Mouse (Mus musculus): ENCODE measurements around the gene Ptprt. TPM values are rescaled to one million over a fixed set of nuclear protein-coding genes. Genes with fewer than 3 reads are reported as not detected.

The Ptprt gene
- polyA plus RNA-seq, 1 experiment, result not detected

DNA sequence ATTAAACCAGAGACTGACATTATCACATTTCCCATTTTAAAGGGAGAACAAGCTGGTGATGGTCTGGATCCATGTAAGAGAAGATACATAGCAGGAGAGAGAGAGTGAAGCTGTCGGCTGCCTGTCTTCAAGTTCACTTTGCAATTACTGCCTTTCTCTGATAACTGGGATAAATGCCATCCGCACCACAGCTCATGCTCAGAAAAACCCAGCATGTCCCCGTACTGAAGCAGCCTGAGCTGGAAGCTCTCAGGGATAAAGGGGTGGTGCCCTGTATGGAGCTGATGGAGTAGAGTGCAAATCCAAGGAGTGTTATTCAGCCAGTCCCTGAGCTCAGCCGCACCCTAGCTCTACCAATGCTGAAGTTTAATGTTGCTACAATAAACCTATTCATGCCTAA lies 825.9 kb downstream of the Ptprt start:
- TF ChIP-seq POLR2A (IDR thresholded peaks at IDR 0.05; ENCODE audit: borderline replicate concordance, low read depth, low read length) (no peak), CTCF (IDR thresholded peaks at IDR 0.05; ENCODE audit: low read depth, low read length) (no peak)
- Histone ChIP-seq H3K27ac (ENCODE audit: insufficient read depth, low read depth, low read length) (no peak overlapping the region), H3K4me3 (ENCODE audit: insufficient read depth, low read length) (no peak overlapping the region), H3K4me1 (ENCODE audit: control insufficient read depth, insufficient read depth, low read length) (no peaks in the 10 kb centered on the region)

DNA sequence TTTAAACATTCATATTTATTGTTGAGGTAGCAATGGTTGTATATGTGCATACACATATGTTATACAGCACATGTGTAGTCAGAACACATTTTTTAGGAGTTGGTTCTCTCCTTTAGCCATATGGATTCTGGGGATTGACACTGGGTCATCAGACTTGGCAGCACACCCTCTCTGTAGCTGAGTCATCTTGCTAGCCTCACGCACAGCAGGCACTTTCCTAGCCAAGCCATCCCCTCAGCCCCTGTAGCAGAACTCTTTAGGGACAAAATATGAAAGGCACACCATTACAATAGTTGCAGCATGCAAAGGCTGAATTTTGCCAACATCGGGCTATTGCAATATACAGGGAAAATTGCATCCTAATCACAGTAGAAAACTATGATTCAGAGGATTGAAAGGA lies 827.1 kb downstream of the Ptprt start:
- no peak overlapping the region for H3K27ac ChIP-seq (ENCODE audit: insufficient read depth, low read depth, low read length)
- no peak for TF ChIP-seq POLR2A (IDR thresholded peaks at IDR 0.05; ENCODE audit: borderline replicate concordance, low read depth, low read length)

DNA sequence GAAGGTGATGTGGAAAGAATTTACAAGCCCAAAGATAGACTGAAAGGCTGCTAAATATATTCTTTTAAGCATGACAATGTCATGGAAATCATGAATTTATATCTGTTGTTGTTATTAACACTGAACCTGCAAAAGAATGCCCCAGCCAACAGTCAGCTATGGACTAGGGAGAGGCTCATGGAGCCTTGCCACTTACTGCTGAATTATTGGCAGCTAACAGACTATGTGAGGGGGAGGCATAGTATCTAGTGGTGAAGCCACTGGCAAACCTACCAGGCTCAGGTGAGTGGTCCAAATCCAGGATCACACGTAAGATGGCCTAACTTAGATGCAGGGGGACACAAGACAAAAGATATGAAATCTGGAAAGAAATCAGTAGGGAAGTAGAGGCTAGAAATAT lies 847.6 kb downstream of the Ptprt start:
- H3K4me1 ChIP-seq (ENCODE audit: control insufficient read depth, insufficient read depth, low read length), result no peaks in the 10 kb centered on the region
- no peak overlapping the region for H3K27ac ChIP-seq (ENCODE audit: insufficient read depth, low read depth, low read length)
- H3K4me3 ChIP-seq (ENCODE audit: insufficient read depth, low read length), result no peak overlapping the region
- TF ChIP-seq POLR2A (IDR thresholded peaks at IDR 0.05; ENCODE audit: borderline replicate concordance, low read depth, low read length) (no peak), CTCF (IDR thresholded peaks at IDR 0.05; ENCODE audit: low read depth, low read length) (no peak)

More for the DNA sequence above, 827.1 kb downstream of the Ptprt start:
- no peak overlapping the region for H3K4me3 ChIP-seq (ENCODE audit: insufficient read depth, low read length)
- no peaks in the 10 kb centered on the region for H3K4me1 ChIP-seq (ENCODE audit: control insufficient read depth, insufficient read depth, low read length)

DNA sequence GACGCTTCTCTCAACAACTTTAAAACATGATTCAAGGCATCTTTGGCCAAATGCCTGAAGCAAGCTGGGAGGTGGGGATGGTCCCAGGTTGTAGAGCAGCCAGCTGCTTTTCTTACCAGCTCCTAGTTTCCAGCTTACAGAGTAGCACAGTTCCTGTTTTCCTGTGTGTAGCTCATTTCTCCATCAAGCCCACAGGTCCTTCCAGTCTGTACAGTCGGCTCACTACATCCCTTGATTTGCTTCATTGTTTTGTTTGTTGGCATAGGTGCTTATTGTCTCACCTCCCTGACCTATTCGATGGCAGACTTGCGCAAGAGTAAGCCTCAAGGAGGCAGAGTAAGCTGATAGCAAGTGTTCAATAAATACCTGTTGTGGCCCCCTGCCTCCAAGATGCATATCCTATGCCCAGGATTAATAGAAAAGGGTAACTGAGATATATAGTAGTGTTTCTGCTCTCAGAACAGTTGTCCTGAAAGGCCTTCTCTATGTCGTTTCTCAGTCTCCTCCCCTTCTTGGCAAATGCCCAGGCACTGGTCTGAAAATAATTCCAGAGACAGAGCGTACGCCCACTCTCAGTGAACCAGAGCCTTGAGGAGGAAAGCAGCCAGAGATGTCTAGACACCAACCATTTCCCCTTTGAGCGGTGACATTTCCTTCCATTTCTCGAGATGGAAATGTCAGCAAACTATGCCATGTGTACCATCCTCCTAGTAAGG lies 852.7 kb downstream of the Ptprt start:
- no peaks in the 10 kb centered on the region for H3K4me1 ChIP-seq (ENCODE audit: control insufficient read depth, insufficient read depth, low read length)
- H3K4me3 ChIP-seq (ENCODE audit: insufficient read depth, low read length), result no peak overlapping the region
- no peak for TF ChIP-seq CTCF (IDR thresholded peaks at IDR 0.05; ENCODE audit: low read depth, low read length)
- no peak for TF ChIP-seq POLR2A (IDR thresholded peaks at IDR 0.05; ENCODE audit: borderline replicate concordance, low read depth, low read length)
- no peak overlapping the region for H3K27ac ChIP-seq (ENCODE audit: insufficient read depth, low read depth, low read length)

DNA sequence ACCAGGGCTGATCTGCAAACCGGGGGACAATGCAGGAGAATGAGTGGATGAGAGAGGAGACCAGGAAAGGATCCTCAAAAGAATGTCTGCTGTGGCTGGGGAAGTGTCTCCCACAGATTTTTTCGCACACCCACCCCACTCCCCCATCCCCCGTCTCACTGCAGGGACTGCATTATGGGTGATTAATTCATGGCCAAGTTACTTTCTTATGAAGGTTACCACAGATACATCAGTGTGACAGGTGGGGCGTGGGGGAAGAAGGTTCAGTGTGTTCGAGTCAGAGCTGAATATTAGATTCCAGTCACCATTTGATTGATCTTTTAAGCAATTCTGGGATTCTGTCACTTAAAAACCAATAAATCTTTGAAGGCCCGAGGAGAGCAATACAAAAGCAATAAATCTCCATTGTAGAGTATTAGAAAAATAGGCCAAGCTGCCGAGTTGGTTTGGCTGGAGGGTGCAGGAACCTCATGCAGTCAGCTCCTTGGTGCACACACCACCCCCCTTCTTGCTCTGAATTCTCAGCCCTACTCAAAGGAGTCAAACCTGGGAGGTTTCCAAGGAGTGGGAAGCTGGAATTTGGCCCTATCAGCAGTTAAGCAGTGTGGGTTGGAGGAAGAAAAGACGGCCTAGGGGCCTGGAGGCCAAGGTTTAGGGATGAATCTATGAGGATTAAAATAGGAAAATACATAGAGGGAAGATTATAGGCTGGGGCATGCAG lies 854.5 kb downstream of the Ptprt start:
- Histone ChIP-seq H3K4me3 (ENCODE audit: insufficient read depth, low read length) (no peak overlapping the region), H3K4me1 (ENCODE audit: control insufficient read depth, insufficient read depth, low read length) (no peaks in the 10 kb centered on the region), H3K27ac (ENCODE audit: insufficient read depth, low read depth, low read length) (no peak overlapping the region)
- TF ChIP-seq CTCF (IDR thresholded peaks at IDR 0.05; ENCODE audit: low read depth, low read length) (no peak), POLR2A (IDR thresholded peaks at IDR 0.05; ENCODE audit: borderline replicate concordance, low read depth, low read length) (no peak)

DNA sequence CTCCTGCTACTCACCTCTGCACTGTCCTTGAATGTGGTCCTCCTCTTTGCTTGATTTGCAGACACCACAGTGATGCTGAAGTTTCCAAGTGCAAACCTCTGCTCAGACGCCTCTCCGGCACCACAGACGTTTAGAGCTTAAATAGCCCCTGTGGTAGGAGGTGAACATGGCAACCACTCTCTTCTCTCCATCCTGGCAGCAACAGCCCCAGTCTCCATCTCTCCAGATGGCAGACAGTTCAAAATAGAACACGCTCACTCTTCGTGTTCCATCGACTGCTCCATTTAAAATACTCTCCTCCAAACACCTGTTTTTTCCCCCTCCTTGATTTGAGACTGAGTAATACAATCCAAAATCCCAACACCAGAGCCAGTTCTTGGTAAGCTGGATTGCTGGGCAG lies 861.0 kb downstream of the Ptprt start:
- no peak for TF ChIP-seq POLR2A (IDR thresholded peaks at IDR 0.05; ENCODE audit: borderline replicate concordance, low read depth, low read length)
- TF ChIP-seq CTCF (IDR thresholded peaks at IDR 0.05; ENCODE audit: low read depth, low read length), result no peak
- H3K4me3 ChIP-seq (ENCODE audit: insufficient read depth, low read length), result no peak overlapping the region
- no peaks in the 10 kb centered on the region for H3K4me1 ChIP-seq (ENCODE audit: control insufficient read depth, insufficient read depth, low read length)
- H3K27ac ChIP-seq (ENCODE audit: insufficient read depth, low read depth, low read length), result no peak overlapping the region

DNA sequence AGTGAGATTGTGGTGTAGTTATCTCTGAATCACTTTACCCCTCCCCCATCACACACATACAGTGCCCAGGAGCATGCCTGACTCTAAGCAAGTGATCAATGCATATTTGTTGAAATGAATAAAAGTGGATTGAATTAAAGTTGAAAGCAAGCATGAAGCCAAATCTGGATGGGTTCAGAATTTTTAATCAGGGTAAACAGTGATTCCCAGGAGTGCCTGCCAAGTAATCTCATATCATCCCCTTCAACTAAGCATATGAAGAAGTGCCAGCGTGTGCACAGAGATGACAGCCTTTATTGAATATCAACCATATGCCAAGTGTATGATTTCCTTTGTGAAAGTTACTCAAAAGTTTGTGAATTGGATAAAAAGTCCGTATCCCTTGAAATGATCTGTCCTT lies 893.4 kb downstream of the Ptprt start:
- Histone ChIP-seq H3K4me1 (ENCODE audit: control insufficient read depth, insufficient read depth, low read length) (no peaks in the 10 kb centered on the region), H3K4me3 (ENCODE audit: insufficient read depth, low read length) (no peak overlapping the region), H3K27ac (ENCODE audit: insufficient read depth, low read depth, low read length) (no peak overlapping the region)
- TF ChIP-seq CTCF (IDR thresholded peaks at IDR 0.05; ENCODE audit: low read depth, low read length) (no peak), POLR2A (IDR thresholded peaks at IDR 0.05; ENCODE audit: borderline replicate concordance, low read depth, low read length) (no peak)

DNA sequence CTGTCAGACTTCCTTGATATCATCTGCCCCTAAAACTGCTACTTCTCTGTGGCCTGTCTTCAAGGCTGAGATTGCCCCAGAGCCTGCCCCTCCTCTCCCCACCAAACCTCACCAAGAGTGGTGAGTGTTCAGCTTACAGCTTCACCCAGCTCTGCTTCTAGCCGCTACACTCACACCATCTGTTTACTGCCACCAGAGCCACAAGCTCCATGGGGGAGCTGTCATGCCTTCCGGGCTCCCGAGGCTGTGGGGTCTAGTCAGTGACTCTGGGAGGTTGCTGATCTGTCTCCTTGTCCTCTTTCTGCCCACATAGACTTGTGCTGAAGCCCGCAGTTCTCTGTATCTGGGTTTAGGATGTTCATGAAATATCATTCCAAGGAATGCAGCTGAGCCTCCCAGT lies 947.9 kb downstream of the Ptprt start:
- no peak overlapping the region for H3K4me3 ChIP-seq (ENCODE audit: insufficient read depth, low read length)
- no peaks in the 10 kb centered on the region for H3K4me1 ChIP-seq (ENCODE audit: control insufficient read depth, insufficient read depth, low read length)
- TF ChIP-seq POLR2A (IDR thresholded peaks at IDR 0.05; ENCODE audit: borderline replicate concordance, low read depth, low read length), result no peak
- no peak for TF ChIP-seq CTCF (IDR thresholded peaks at IDR 0.05; ENCODE audit: low read depth, low read length)
- H3K27ac ChIP-seq (ENCODE audit: insufficient read depth, low read depth, low read length), result no peak overlapping the region

DNA sequence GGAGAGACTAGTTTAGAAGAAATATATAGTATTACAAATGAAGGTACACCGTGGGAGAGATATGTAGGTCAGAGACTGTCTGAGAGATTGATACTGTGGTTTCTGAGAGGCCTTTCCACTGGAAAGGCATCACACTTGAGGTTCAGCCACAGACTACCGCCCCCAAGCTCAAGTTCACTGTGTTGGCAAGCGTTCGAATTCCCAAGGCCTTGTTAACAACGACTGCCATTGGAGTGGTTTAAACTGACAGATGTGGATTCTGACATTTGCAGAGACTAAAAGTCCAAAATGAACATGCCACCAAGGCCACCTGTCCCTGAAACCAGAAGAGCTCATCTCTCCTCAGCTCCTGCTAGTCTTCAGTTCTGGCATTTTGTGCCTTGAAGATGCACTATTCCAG lies 951.6 kb downstream of the Ptprt start:
- H3K4me3 ChIP-seq (ENCODE audit: insufficient read depth, low read length), result no peak overlapping the region
- no peak overlapping the region for H3K27ac ChIP-seq (ENCODE audit: insufficient read depth, low read depth, low read length)
- no peaks in the 10 kb centered on the region for H3K4me1 ChIP-seq (ENCODE audit: control insufficient read depth, insufficient read depth, low read length)
- no peak for TF ChIP-seq POLR2A (IDR thresholded peaks at IDR 0.05; ENCODE audit: borderline replicate concordance, low read depth, low read length)
- TF ChIP-seq CTCF (IDR thresholded peaks at IDR 0.05; ENCODE audit: low read depth, low read length), result no peak

DNA sequence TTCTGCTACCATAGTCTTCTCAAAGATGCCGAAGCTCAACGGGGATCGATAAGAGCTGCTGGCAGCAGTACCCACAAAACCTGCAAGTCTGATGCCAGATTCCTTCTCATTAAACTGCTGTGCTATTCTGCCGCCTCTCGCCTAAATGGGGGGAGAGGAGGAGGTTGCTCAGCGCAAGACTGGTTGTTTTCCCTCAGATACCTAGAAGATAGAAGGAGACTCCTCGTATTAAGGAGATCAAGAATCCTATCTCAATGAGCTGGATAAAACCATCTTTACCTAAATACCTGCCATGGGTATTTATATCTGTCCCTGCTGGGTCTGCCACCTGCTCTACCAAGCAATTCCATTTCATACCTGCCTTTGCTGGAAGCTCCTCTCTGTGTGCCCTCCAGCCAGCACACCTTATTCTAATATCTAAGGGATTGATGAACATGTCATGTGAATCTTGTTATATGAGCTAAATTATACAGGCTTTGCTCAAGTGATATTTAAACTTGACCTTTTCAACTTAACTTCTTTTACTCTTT lies 954.5 kb downstream of the Ptprt start:
- Histone ChIP-seq H3K4me3 (ENCODE audit: insufficient read depth, low read length) (no peak overlapping the region), H3K4me1 (ENCODE audit: control insufficient read depth, insufficient read depth, low read length) (no peaks in the 10 kb centered on the region), H3K27ac (ENCODE audit: insufficient read depth, low read depth, low read length) (no peak overlapping the region)
- no peak for TF ChIP-seq CTCF (IDR thresholded peaks at IDR 0.05; ENCODE audit: low read depth, low read length)
- TF ChIP-seq POLR2A (IDR thresholded peaks at IDR 0.05; ENCODE audit: borderline replicate concordance, low read depth, low read length), result no peak
